Mouse (Mus musculus) heart, postnatal 10 days (tissue): Measurements from ENCODE around the gene Kcnh5. TPM values are rescaled to one million over a fixed set of nuclear protein-coding genes. Genes with fewer than 3 reads are reported as not detected.

Experiments used
- DNase-seq, 2 experiments: peaks; one replicate each; pipeline ENCODE4 v3.0.0; 2021
- intact Hi-C: fragments of 180-260 bp; cut with DNase I; formaldehyde crosslinking; loops from one replicate; pipeline ENCODE4 v1.15.1; 2025
- total RNA-seq, 2 experiments: library from RNA; stranded (reverse); gene quantifications; 2 replicates each; pipeline ENCODE4 v1.2.3; 2021

Kcnh5 gene
- total RNA-seq, 2 experiments from 2014 or later: not detected

- intact Hi-C loops: no loop called here
- DNase-seq: no peak
These were observed 210.9 kb downstream of the Kcnh5 start for GRCm38 (mm10) chr12:74966266-74966665.

- DNase-seq: no peak
- intact Hi-C loops: no loop called here
These were observed 224.5 kb downstream of the Kcnh5 start for GRCm38 (mm10) chr12:74952661-74953060.

DNA sequence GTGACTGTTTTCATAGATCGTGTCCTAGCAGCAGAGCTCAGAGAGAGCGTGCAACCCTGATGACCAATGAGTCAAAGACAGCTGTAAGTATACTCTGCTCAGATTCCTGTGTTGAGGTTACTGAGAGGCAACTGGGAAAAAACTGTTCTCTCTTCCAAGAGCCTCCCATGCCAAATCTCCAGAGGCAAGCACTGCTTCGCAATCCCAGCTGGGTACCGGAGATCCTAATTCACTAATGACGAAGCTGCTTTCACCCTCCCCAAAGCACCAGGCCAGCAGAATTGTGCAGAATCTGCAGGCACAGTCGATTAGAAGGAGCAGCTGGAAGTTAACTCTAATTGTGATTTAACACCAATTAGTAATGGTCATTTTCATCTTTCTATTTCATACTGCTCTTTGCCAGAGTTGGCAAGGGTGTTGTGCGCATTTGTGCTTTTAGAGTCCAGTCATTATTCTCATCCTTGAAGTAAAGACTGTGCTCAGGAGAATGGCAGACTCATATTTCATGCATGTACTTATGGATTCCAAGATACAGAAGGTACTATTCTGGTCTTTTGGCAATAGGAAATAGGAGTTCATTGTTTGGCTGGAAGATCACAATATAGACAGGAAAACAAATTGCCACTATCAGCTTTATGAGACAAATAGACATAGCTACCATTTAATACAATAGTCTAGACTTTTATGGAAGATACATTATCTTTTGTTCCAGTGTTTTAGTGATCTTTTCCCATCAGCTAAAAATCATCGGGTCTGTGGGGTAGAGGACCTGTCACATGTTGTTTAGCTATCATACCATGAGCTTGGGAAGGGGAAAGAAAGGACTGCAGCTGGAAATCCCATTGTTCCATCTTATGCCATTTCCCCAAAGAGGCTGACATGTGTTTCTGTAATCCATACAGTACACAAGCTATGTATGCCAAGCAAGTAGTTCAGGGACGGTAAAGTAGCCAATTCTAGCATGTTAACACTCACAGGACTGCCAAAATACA, 225.7 kb downstream of the Kcnh5 start:
- no peak for DNase-seq
- intact Hi-C loops: no loop called here

GRCm38 (mm10) chr12:74901331-74901730, 275.8 kb downstream of the Kcnh5 start:
- DNase-seq: no peak
- intact Hi-C loops: no loop called here

GRCm38 (mm10) chr12:74900777-74901176, 276.4 kb downstream of the Kcnh5 start:
- no peak for DNase-seq
- intact Hi-C loops: no loop called here

DNA sequence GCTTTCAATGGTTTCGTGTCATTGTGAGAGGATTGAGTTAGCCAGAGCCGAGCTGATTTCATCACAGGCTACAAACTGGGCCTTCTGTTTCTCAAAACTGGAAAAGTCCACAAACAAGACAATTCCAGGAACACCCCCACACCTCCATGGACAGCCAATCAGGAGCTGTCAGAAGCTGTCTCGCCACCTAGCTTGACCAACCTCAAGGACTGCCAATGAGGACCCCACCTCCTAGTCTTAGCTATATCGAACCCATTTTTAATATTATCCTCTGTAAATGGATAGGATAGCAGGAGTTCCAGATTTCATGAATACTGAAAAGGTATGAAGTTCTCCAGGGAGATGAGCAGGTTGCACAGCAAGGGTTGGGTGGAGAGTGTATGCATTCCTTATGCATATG, 278.1 kb downstream of the Kcnh5 start:
- DNase-seq: no peak
- intact Hi-C loops: no loop called here

DNA sequence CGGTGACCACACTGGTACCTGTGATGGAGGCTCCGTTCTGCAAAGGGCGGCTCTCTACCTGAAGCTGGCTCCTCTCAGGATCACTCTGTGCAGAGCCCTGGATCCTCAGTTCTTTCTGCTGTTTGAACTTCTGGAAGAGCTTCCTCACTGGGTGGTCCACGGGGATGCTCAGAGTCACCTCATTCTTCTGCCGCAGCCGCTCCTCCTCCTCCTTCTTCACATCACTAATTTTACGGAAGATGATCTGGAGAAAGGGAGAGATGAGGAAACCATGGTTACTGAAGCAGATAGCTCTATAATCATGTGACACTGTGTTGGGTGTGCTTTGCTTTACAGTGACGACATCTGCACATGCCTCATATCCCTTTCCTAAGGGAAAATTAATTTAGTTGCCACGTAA, 278.9 kb downstream of the Kcnh5 start:
- no peak for DNase-seq
- intact Hi-C loops: no loop called here

DNA sequence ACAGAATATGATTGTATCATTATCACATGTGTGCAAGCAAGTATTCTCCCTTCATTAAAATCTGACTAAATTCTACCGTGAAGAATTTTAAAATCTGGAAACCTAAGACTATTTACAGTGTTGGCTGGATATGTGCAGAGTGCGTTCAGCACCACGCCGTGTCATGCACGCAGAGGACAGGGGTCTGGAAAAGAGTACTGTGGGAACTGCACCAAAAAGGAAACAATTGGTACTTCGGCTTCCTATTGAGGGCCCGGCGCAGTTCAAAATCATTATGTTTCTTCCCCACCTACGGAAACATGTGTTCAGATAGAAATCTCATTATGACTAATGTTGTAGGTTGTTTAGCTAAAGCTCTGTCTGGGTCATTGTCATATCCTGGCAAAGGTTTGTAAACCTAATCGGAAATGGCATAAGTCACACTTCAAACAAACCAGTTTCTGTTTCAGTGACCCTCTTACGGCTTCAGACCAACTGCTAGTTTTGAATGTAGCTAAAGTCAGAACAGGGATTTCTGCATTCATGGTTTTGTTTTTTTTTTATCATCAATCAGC, 282.2 kb downstream of the Kcnh5 start:
- DNase-seq: no peak
- intact Hi-C loops: no loop called here

DNA sequence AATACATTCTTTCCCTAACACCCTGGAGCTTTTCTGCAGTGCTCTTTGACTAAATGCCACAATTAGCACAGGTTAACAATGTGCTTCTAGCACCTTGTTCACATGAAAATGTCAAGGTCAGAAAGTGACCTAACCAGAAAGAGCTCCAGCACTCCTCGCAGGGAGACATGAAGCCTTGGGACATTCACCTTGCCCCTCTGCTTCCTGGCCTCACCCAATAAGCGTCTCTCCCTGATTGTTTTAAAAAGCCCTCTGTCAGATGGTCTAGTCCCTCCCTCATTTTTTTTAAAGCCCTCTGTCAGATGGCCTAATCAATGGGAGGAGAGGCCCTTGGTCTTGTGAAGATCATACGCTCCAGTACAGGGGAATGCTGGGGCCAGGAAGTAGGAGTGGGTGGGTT, 287.7 kb downstream of the Kcnh5 start:
- intact Hi-C loops: no loop called here
- DNase-seq: no peak

DNA sequence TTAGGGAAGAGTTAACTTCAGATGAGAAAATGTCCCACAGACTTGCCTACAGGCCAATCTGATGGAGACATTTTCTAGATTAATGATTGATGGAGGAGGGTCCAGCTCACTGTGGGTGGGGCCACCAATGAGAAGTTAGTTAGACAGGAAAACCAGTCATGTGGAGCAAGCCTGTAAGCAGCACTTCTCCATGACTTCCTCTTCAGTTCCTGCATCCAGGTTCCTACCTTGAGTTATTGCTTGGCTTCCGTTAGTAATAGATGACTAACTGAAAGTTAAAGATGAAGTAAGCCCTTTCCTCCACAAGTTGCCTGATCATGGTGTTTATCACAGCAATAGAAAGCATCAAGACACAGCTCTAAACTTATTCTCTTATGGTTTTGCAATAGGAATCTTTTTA, 290.1 kb downstream of the Kcnh5 start:
- DNase-seq: no peak
- intact Hi-C loops: no loop called here

DNA sequence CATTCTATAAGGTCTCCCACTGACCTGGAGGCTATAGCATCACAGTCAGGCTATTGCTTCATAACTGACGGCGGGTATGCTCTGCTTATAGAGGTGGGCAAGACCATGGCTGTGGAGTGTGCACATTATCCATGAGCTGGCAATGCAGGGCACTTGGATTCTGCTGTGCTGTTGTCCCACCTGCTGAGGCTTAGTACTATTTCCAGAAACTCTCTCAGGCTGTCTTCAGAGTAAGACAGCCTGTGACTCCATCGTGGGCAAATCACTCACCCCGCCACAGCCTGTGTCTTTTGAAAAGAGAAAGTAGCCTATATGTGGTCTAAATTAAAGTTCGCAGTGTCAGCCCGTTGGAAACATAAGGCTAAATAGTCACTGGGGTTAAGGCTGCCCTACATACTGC, 295.8 kb downstream of the Kcnh5 start:
- DNase-seq: no peak
- intact Hi-C loops: no loop called here

DNA sequence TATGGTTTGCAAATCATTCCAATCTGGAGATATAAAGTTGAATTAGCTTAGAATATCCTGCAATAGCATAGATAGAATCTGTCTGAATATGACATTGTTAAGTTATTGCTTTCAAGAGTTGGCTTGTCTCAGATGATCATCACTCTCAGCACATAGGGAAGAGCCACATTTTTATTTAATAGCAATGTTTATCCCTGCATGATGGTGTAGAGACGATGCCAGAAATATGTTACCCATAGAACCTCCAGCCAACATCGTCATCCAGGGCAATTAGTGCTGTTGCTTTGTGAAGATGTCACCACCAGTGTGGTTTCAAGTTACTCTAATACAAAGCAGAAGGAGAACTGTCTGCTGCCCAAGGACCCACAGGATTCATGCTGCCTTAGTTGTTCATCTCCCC, 321.5 kb downstream of the Kcnh5 start:
- intact Hi-C loops: no loop called here

GRCm38 (mm10) chr12:74854263-74854662, 322.9 kb downstream of the Kcnh5 start:
- intact Hi-C loops: no loop called here
- no peak for DNase-seq

More for the DNA sequence above, 321.5 kb downstream of the Kcnh5 start:
- no peak for DNase-seq

DNA sequence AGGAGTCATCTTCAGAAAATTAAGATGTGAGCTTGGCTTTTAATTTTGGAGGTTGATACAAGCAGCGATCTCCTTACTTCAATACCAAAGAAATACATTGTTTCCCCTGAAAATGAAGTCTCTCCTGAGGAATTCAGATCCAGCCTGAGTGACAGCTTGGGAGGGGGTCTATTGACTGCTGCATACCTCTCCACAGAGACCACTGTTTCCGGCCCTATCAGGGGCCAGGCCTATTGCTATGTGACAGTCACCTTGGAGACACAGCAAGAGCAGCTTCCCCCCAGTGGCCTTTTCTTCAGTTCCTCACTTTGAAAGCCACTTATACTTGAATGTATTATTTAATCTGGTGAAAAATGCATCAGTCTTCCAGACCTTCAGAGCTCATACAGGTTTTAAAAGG, 326.8 kb downstream of the Kcnh5 start:
- DNase-seq: no peak
- intact Hi-C loops: no loop called here

DNA sequence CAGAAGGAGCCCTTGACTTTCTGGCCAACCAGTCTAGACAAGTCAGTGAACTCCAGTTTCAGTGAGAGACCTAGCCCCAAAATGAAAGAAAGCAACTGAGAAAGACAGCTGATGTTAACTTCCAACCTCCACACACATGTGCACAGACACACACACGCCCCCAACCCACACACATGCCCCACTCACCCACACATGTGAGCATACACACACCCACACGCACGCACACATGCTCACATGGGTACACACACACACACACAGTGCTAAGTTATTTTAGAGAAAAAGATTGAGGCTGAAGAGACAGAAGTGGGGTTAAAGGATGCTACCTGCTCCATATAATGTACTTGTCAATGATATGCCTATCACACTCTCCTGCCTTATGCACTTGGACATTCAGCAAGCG, 327.2 kb downstream of the Kcnh5 start:
- no peak for DNase-seq
- intact Hi-C loops: no loop called here

- intact Hi-C loops: no loop called here
- peak in 1 of 2 experiments; percentile 2 for DNase-seq
These were observed 328.4 kb downstream of the Kcnh5 start for GRCm38 (mm10) chr12:74848611-74849347.

Other genes starting within 250 kb of the Kcnh5 start
- gene Rhoj, start 131.0 kb upstream of the Kcnh5 start, total RNA-seq: 10 to 100 TPM; 47.2 to 63.3 TPM
- gene Gphb5, start 239.4 kb upstream of the Kcnh5 start, total RNA-seq: not detected